Mouse (Mus musculus) forebrain, embryonic 13.5 days (tissue): ENCODE results near the gene Nup85. TPM values are rescaled to one million over a fixed set of nuclear protein-coding genes. Genes with fewer than 3 reads are reported as not detected.

ENCODE experiments used
- ATAC-seq: fragments of 200-750 bp; cut with Nextera tagmentation; 2 replicates; pipeline ENCODE4 v1.8.0; 2017
- H3K27ac ChIP-seq: fragments of 300-500 bp; sonication (generic); 2 replicates; pipeline ENCODE4 v1.5.1; 2015; ENCODE audit warnings: inconsistent platforms, mild to moderate bottlenecking, moderate library complexity
- H3K27me3 ChIP-seq: fragments of 300-500 bp; sonication (generic); 2 replicates; pipeline ENCODE4 v1.6.1; 2015; ENCODE audit warnings: mild to moderate bottlenecking, inconsistent platforms
- H3K36me3 ChIP-seq: fragments of 300-500 bp; sonication (generic); 2 replicates; pipeline ENCODE4 v1.6.1; 2015; ENCODE audit warnings: mild to moderate bottlenecking, inconsistent platforms; ENCODE audit not compliant: poor library complexity, severe bottlenecking
- H3K4me1 ChIP-seq: fragments of 300-500 bp; sonication (generic); 2 replicates; pipeline ENCODE4 v1.6.1; 2015; ENCODE audit warnings: inconsistent platforms
- H3K4me2 ChIP-seq: fragments of 300-500 bp; sonication (generic); 2 replicates; pipeline ENCODE4 v1.6.1; 2015; ENCODE audit warnings: inconsistent platforms, mild to moderate bottlenecking, moderate library complexity
- H3K4me3 ChIP-seq: fragments of 300-500 bp; sonication (generic); 2 replicates; pipeline ENCODE4 v1.5.1; 2015; ENCODE audit warnings: mild to moderate bottlenecking, inconsistent platforms
- H3K9ac ChIP-seq: fragments of 300-500 bp; sonication (generic); 2 replicates; pipeline ENCODE4 v1.6.1; 2015; ENCODE audit warnings: mild to moderate bottlenecking, inconsistent platforms
- H3K9me3 ChIP-seq: fragments of 300-500 bp; sonication (generic); replicated peaks from 2 replicates; pipeline ENCODE4 v1.6.1; 2016; ENCODE audit warnings: inconsistent platforms
- WGBS: fragments of 180-500 bp; shearing (Covaris S2); methylation state at CpG from one replicate; pipeline ENCODE4 v1.1.7; 2015; 5-methylcytosine and 5-hydroxymethylcytosine counted together
- polyA plus RNA-seq: library from polyadenylated mRNA; unstranded; fragments of >200 nt; fragmentation: Nextera tagmentation; extraction: Ambion mirVana; gene quantifications from 2 replicates; pipeline ENCODE4 v1.2.1, GENCODE M21; 2015

The Nup85 gene
- polyA plus RNA-seq, 1 experiment from 2014 or later = 161 TPM

DNA sequence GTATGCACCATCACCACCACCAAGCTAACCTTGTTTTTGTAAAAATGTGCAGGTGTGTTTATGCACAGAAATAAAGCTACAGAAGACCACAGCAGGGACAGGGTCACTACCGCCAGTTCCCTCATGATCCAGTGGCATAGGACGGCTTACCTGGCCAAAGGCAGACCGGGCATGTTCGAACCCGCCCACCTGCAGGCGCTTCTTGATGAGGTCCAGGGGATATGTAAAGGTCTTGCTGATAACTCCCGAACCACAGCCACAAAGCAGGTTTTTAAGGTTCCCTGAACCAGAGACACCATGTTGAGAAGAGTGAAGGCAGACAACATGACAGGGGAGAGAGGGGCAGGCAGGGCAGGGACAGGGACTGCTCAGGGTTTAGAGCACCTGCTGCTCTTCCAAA is 52.1 kb downstream of the Nup85 start:
- no peak overlapping the region for H3K4me3 ChIP-seq
- ATAC-seq = no peak
- 91% methylated on average over 7 of the region's 7 CpGs for WGBS
- H3K9ac ChIP-seq = no peak overlapping the region
- no peak overlapping the region for H3K4me2 ChIP-seq
- no peaks in the 10 kb centered on the region for H3K9me3 ChIP-seq
- H3K36me3 ChIP-seq = peaks cover 56% of the 10 kb centered on the region
- no peak overlapping the region for H3K27ac ChIP-seq
- H3K4me1 ChIP-seq = peaks cover 22% of the 10 kb centered on the region
- H3K27me3 ChIP-seq = peaks cover 3% of the 10 kb centered on the region; the same call in 1 of the 2 replicates

DNA sequence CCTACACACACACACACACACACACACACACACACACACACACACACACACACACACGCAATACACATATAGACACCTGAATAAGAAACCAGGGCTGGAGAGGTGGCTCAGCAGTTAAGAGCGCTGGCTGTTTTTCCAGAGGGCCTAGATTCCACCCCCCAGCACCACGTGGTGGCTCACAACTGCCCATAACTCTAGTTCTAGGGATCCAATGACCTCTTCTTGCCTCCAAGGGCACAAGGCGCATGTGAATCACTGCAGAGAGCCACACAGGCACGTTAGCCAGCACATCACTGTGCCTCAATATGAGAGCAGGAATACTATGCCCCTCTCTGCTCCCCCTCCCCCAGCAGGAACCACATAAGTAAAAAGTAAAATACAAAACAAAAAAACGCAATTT is 52.7 kb downstream of the Nup85 start:
- ATAC-seq = no peak
- Histone ChIP-seq H3K27ac (no peak overlapping the region), H3K36me3 (peaks cover 59% of the 10 kb centered on the region), H3K9ac (no peak overlapping the region), H3K4me3 (no peak overlapping the region), H3K27me3 (peaks cover 3% of the 10 kb centered on the region; the same call in 1 of the 2 replicates), H3K4me1 (peaks cover 17% of the 10 kb centered on the region), H3K4me2 (no peak overlapping the region), H3K9me3 (no peaks in the 10 kb centered on the region)
- WGBS = 78% methylated on average over 6 of the region's 6 CpGs

DNA sequence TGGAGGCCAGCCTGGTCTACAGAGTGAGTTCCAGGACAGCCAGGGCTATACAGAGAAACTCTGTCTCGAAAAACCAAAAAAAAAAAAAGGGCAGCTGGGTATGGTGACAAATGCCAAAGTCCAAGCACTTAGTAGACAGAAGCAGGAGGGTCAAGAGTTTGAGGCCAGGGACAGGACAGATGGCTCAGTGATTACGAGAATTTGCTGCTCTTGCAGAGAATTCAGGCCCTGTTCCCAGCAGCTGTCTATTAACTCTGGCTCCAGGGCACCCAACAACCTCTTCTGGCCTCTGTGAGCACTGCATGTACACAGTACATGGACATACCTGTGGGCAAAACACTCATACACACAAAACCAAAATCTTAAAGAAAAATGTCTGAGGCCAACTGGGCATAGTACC is 53.8 kb downstream of the Nup85 start:
- no peak overlapping the region for H3K4me2 ChIP-seq
- H3K9ac ChIP-seq = no peak overlapping the region
- H3K4me3 ChIP-seq = no peak overlapping the region
- peaks cover 70% of the 10 kb centered on the region for H3K36me3 ChIP-seq
- WGBS = 91% methylated on average over 2 of the region's 2 CpGs
- no peak overlapping the region for H3K27ac ChIP-seq
- no peak for ATAC-seq
- no peaks in the 10 kb centered on the region for H3K9me3 ChIP-seq
- peaks cover 10% of the 10 kb centered on the region for H3K4me1 ChIP-seq
- H3K27me3 ChIP-seq = peaks cover 3% of the 10 kb centered on the region; the same call in 1 of the 2 replicates

DNA sequence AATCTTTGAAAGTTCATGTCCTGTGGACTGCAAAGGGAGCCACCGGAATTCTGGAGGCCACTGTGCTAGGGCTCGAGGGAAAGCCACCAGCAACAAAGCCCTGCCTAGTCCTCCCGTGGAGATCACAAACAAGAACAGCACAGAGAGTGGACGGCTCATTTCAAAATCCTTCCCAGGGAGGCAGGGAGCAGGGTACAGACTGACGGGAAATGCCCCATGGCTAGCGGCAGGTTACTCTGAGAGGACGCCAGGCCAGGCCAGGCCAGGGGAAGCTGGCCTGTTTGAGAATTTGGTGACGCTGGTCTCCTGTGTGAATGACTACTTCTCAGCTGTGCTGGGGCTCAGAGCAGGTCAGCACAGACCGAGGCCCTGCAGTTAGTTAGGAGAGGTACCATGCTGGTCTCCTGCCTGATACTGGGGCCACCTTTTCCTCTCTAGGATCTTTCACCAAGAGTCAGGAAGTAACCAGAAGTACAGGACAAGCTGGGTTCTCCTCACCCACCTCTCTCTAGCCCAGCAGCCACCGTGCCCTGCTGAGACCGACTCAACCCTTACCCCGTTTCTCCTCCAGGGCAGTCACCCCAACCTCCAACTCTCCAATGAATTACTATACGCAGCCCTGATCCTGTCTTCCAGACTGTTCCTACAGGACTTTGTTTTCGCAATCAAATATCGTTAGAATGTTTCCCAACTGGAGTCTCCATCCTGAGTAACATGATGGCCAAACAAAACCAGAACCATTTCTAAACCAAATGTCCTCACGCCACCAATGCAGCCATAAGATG is 54.7 kb downstream of the Nup85 start:
- H3K4me2 ChIP-seq = no peak overlapping the region
- H3K9me3 ChIP-seq = no peaks in the 10 kb centered on the region
- peaks cover under 1% of the 10 kb centered on the region; the same call in 1 of the 2 replicates for H3K4me1 ChIP-seq
- peaks cover 71% of the 10 kb centered on the region for H3K36me3 ChIP-seq
- WGBS = 86% methylated on average over 16 of the region's 16 CpGs
- ATAC-seq = no peak
- no peak overlapping the region for H3K27ac ChIP-seq
- H3K27me3 ChIP-seq = peaks cover 3% of the 10 kb centered on the region; the same call in 1 of the 2 replicates
- H3K9ac ChIP-seq = 0 out of 2 replicates have a peak overlapping the region, but pooled peaks have one; percentile 8
- H3K4me3 ChIP-seq = no peak overlapping the region

DNA sequence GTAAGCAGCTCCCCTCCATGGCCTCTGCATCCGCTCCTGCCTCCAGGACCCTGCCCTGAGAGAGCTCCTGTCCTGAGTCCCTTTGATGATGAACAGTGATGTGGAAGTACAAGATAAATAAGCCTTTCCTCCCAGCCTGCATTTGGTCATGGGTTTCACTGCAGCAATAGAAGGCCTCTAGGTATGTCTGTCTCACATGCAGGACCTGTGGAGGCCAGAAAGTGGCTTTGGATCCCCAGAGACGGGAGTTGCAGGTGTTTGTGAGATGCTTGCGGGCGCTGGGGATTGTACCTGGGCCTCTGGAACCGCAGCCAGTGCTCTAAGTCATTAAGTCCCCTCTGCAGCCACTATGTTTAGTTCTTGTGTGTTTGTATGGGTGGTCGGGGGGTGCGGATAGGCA is 55.7 kb downstream of the Nup85 start:
- H3K36me3 ChIP-seq = peaks cover 65% of the 10 kb centered on the region
- no peak overlapping the region for H3K9ac ChIP-seq
- WGBS = 93% methylated on average over 7 of the region's 7 CpGs
- H3K4me1 ChIP-seq = no peaks in the 10 kb centered on the region
- no peak overlapping the region for H3K4me2 ChIP-seq
- H3K9me3 ChIP-seq = no peaks in the 10 kb centered on the region
- H3K27me3 ChIP-seq = no peaks in the 10 kb centered on the region
- no peak overlapping the region for H3K4me3 ChIP-seq
- no peak overlapping the region for H3K27ac ChIP-seq
- ATAC-seq = no peak

DNA sequence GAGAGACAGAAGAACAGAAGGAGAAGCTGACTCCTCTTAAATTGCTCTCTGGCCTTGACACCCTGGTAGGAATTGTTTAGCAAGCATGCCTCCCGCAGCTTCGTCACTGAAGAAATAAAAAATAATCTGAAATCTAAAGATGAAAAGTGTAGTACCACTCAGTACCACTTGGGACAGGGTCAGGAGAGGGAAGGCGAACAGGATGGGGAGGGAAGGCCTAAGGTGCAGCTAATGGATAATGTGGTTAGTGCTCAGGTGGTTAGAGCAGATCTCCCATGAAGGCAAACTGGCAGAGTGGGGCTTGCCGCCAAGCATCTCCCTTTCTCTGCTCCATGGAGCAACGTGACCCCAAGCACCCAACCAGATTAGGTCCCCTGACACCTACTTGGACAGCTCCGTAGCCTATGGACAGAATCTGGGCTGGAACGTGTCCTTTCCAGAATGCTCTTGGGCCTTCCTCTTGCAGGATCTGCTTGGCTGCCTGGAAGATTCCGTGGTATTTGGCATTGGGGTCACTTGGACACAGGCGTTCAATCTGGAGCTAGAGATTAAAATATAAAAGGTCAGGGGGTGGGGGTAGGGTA is 59.3 kb downstream of the Nup85 start:
- no peaks in the 10 kb centered on the region for H3K9me3 ChIP-seq
- no peak overlapping the region for H3K4me3 ChIP-seq
- no peak overlapping the region for H3K27ac ChIP-seq
- no peaks in the 10 kb centered on the region for H3K27me3 ChIP-seq
- WGBS = 79% methylated on average over 9 of the region's 9 CpGs
- H3K4me2 ChIP-seq = no peak overlapping the region
- peaks cover 42% of the 10 kb centered on the region for H3K36me3 ChIP-seq
- no peak overlapping the region for H3K9ac ChIP-seq
- peaks cover 12% of the 10 kb centered on the region for H3K4me1 ChIP-seq
- ATAC-seq = no peak

DNA sequence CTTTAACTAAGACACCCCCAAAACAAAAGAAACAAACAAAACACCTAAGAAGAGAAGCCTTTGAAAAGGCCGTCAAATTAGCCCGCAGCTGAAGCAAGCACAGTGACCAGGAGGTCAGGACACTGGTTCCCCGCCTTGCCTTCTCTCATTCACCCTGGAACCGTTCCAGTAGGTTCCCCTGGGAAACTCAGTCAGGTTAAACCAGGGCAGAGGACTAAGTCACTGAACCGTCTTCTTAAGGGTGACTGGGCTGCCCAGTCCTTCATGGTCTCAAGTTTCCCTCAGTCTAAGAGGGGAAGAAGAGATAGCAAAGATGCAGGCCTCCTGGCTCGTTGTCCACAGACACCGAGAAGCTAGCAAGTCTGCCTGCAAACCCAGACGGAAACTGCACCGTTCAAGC is 61.6 kb downstream of the Nup85 start:
- Histone ChIP-seq H3K4me2 (no peak overlapping the region), H3K36me3 (peaks cover 20% of the 10 kb centered on the region), H3K9ac (peak overlapping the region; percentile 6; the same call in 1 of the 2 replicates), H3K4me3 (no peak overlapping the region), H3K4me1 (peaks cover 13% of the 10 kb centered on the region), H3K27me3 (no peaks in the 10 kb centered on the region), H3K27ac (no peak overlapping the region), H3K9me3 (no peaks in the 10 kb centered on the region)
- no peak for ATAC-seq
- WGBS = 85% methylated on average over 9 of the region's 9 CpGs

DNA sequence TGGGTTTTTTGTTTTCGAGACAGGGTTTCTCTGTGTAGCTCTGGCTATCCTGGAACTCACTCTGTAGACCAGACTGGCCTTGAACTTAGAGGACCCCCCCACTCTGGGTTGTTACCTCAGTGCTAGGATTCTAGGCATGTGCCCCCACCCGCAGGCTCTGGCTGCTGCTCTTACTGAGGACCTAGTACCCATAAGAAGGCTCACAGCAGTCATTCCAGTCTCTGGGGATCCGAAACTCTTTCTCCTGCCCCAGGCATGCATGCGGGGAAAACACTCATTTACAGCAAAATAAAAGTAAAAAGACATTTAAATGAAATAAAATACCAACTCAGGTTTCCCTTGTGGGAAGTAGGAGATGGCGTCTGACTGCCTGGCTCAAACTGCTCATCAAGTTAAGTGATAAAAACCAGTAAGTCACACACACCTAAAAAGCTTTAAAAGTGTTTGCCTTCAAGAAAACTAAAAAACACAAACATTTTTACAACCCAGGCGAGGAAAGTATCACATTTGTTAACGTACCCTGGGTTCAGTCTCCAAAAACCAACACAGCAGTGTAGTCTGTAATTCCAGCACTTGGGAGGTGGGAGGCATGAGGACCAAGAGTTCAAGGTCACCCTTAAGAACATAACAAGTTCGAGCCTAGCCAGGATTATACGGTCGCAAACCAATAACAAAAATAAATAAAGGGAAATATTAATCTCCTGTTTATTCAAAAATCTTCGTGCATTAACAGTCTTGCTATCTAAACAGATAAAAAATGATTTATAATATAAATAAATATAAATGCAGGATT is 62.8 kb downstream of the Nup85 start:
- no peak for ATAC-seq
- peak overlapping the region; percentile 76 for H3K9ac ChIP-seq
- peaks cover 13% of the 10 kb centered on the region for H3K4me1 ChIP-seq
- H3K4me3 ChIP-seq = peak overlapping the region; percentile 69
- H3K4me2 ChIP-seq = peak overlapping the region; percentile 95
- H3K36me3 ChIP-seq = peaks cover 11% of the 10 kb centered on the region
- no peak overlapping the region for H3K27ac ChIP-seq
- no peaks in the 10 kb centered on the region for H3K9me3 ChIP-seq
- H3K27me3 ChIP-seq = no peaks in the 10 kb centered on the region
- WGBS = 56% methylated on average over 11 of the region's 11 CpGs

DNA sequence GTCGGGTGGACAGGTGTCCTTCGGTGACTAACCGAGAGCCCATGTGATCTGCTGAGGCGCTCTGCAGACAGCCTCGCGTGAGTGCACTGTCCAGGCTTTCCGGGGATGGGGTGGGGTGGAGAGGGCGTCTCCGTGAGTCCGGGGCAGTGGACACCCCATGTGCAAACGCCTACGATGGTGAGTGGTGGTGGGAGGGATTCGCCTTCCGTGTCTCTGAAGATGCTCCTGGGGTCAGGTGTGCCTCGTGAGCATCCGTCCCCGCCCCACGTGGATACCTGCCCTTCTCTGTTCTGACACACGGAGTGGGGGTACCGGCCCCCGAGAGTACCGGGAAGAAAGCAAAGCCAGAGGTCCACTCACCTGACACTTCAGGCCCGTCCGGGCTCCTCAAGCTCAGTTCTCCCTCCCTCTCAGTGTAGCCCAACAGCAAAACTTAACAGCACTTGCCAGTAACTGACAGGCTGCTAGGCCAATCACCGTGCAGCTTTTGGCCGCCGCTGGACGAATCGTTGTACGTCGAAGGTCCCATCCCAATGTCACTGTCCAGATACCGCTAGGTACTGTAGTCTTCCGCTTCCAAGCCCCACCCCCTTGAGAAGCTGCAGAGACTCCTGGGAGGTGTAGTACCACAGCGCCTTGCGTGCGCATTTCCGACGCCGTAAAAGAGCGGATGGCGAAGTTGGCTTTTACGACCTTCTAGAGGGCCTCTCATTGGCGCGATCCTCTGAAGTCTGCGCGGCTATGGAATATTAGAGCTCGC is 63.7 kb downstream of the Nup85 start, which contains the start of gene Slc25a19:
Gene Slc25a19 (minus strand): TSS at position 591 of the 760 bp plus-strand sequence.
- Histone ChIP-seq H3K27me3 (no peaks in the 10 kb centered on the region), H3K4me2 (peak within 1 kb of the TSS; percentile 95), H3K4me1 (peaks cover 13% of the 10 kb centered on the region), H3K27ac (no peak within 1 kb of the TSS), H3K36me3 (peaks cover 3% of the 10 kb centered on the region), H3K9ac (peak within 1 kb of the TSS; percentile 76), H3K9me3 (no peaks in the 10 kb centered on the region), H3K4me3 (peak within 1 kb of the TSS; percentile 69)
- ATAC-seq = peak; percentile 100
- WGBS = under 1% methylated on average over 47 of the region's 47 CpGs

DNA sequence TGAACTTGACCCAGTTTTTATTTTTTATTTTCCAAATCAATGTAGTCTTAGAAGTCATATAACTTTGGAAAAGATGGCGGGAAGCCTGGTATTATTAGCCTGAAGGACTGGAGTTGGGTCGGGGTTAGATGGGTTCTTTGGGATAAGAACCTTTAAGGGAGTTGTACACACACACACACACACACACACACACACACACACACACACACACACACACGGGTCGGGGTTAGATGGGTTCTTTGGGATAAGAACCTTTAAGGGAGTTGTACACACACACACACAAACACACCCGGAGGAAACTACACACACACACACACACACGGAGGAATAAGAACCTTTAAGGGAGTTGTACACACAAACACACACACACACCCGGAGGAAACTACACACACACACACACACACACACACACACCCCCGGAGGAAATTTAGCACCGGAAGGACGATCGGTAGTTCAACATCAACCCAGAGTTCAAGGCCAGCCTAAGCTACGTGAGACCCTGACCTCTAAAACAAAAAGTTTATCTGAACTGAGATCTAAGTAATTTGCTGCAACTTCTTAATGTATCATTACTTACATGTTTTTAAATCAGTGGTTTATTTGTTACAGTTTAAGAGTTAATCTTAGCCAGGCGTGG is 64.3 kb downstream of the Nup85 start:
- Histone ChIP-seq H3K27me3 (no peaks in the 10 kb centered on the region), H3K4me1 (peaks cover 13% of the 10 kb centered on the region), H3K27ac (no peak overlapping the region), H3K36me3 (no peaks in the 10 kb centered on the region), H3K9me3 (no peaks in the 10 kb centered on the region), H3K4me3 (peak overlapping the region; percentile 69), H3K9ac (peak overlapping the region; percentile 45; the same call in 1 of the 2 replicates), H3K4me2 (peak overlapping the region; percentile 95)
- ATAC-seq = no peak; the same call in 1 of the 2 replicates
- WGBS = 57% methylated on average over 13 of the region's 13 CpGs
